Mouse (Mus musculus): ENCODE measurements around the gene Gm9887. TPM values are rescaled to one million over a fixed set of nuclear protein-coding genes. Genes with fewer than 3 reads are reported as not detected.

Gm9887 gene
- under 1 TPM; 0.70 to 0.89 TPM for total RNA-seq (2021)
- long read RNA-seq, experiment 1, partial matches to known transcripts, result 0 of 1 reads
- long read RNA-seq, experiment 1, other reads (novel, unspliced or antisense), result 0 of 1 reads
- long read RNA-seq, experiment 2, result 0 reads

- peak; percentile 99 to 100 for DNase-seq (ENCODE audit: low spot score in 2 of 2)
Observed at GRCm38 (mm10) chr12:69371854-69372671, at the start of gene Gm9887, which contains the start of gene Arf6. Gm9887 (minus strand) TSS chr12:69372458. Arf6 (plus strand) TSS chr12:69372150.

GRCm38 (mm10) chr12:69420716-69421115, 48.5 kb upstream of the Gm9887 start:
- no peak for DNase-seq (ENCODE audit: low spot score in 2 of 2)

GRCm38 (mm10) chr12:69419606-69420005, 47.3 kb upstream of the Gm9887 start:
- no peak for DNase-seq (ENCODE audit: low spot score in 2 of 2)

GRCm38 (mm10) chr12:69419017-69419605, 46.9 kb upstream of the Gm9887 start:
- DNase-seq (ENCODE audit: low spot score in 2 of 2), result no peak

- DNase-seq (ENCODE audit: low spot score in 2 of 2), result no peak
Observed at GRCm38 (mm10) chr12:69418606-69419005, 46.3 kb upstream of the Gm9887 start.

GRCm38 (mm10) chr12:69417701-69418291, 45.5 kb upstream of the Gm9887 start:
- no peak for DNase-seq (ENCODE audit: low spot score in 2 of 2)

- DNase-seq (ENCODE audit: low spot score in 2 of 2), result no peak
Observed at GRCm38 (mm10) chr12:69416793-69417192, 44.5 kb upstream of the Gm9887 start.

GRCm38 (mm10) chr12:69414826-69415572, 42.7 kb upstream of the Gm9887 start:
- no peak for DNase-seq (ENCODE audit: low spot score in 2 of 2)

GRCm38 (mm10) chr12:69413303-69413702, 41.0 kb upstream of the Gm9887 start:
- no peak for DNase-seq (ENCODE audit: low spot score in 2 of 2)

- DNase-seq (ENCODE audit: low spot score in 2 of 2), result no peak
Observed at GRCm38 (mm10) chr12:69411936-69412335, 39.7 kb upstream of the Gm9887 start.

GRCm38 (mm10) chr12:69410767-69411166, 38.5 kb upstream of the Gm9887 start:
- DNase-seq (ENCODE audit: low spot score in 2 of 2), result no peak

- DNase-seq (ENCODE audit: low spot score in 2 of 2), result no peak
Observed at GRCm38 (mm10) chr12:69402594-69403167, 30.4 kb upstream of the Gm9887 start.

GRCm38 (mm10) chr12:69402100-69402499, 29.8 kb upstream of the Gm9887 start:
- DNase-seq (ENCODE audit: low spot score in 2 of 2), result no peak

- no peak for DNase-seq (ENCODE audit: low spot score in 2 of 2)
Observed at GRCm38 (mm10) chr12:69400871-69401286, 28.6 kb upstream of the Gm9887 start.

- DNase-seq (ENCODE audit: low spot score in 2 of 2), result no peak
Observed at GRCm38 (mm10) chr12:69400367-69400766, 28.1 kb upstream of the Gm9887 start.

GRCm38 (mm10) chr12:69394456-69394855, 22.2 kb upstream of the Gm9887 start:
- DNase-seq (ENCODE audit: low spot score in 2 of 2), result no peak

GRCm38 (mm10) chr12:69393076-69393475, 20.8 kb upstream of the Gm9887 start:
- no peak for DNase-seq (ENCODE audit: low spot score in 2 of 2)

GRCm38 (mm10) chr12:69390000-69390698, 17.9 kb upstream of the Gm9887 start:
- DNase-seq (ENCODE audit: low spot score in 2 of 2), result no peak

- no peak for DNase-seq (ENCODE audit: low spot score in 2 of 2)
Observed at GRCm38 (mm10) chr12:69389273-69389938, 17.1 kb upstream of the Gm9887 start.

Measured in adrenal gland, adult 18-20 months (tissue).